Mouse (Mus musculus): Measurements from ENCODE around the gene Lrrc49.

Gene Lrrc49

GRCm38 (mm10) chr9:60543422-60544015 lies 144.4 kb downstream of the Lrrc49 start:
- no peak for DNase-seq (ENCODE audit: low spot score in 2 of 2)

GRCm38 (mm10) chr9:60530310-60530709 lies 157.6 kb downstream of the Lrrc49 start:
- DNase-seq (ENCODE audit: low spot score in 2 of 2): no peak

GRCm38 (mm10) chr9:60529348-60530243 lies 158.4 kb downstream of the Lrrc49 start:
- DNase-seq (ENCODE audit: low spot score in 2 of 2): no peak

- no peak for DNase-seq (ENCODE audit: low spot score in 2 of 2)
Observed at GRCm38 (mm10) chr9:60528269-60528668, 159.7 kb downstream of the Lrrc49 start.

DNA sequence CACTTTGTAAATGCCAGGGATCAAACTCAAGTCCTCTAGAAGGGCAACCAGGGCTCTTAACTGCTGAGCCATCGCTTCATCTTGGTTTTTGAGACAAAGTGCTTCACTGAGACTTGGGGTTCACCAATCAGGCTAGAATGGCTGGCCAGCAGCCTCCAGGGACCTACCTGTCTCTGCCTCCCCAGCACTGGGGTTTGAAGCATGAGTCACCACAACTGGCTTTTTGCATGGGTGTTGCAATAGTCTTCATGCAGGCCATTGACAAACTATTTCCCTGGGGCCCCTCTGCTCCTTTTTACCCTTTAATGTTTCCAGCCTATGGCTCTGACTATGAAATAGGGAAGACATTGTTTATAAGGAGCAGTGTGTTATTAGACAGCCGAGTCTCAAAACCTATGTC lies 160.1 kb downstream of the Lrrc49 start:
- DNase-seq (ENCODE audit: low spot score in 2 of 2): no peak

- DNase-seq (ENCODE audit: low spot score in 2 of 2): no peak
Observed at GRCm38 (mm10) chr9:60527051-60527450, 160.9 kb downstream of the Lrrc49 start.

DNA sequence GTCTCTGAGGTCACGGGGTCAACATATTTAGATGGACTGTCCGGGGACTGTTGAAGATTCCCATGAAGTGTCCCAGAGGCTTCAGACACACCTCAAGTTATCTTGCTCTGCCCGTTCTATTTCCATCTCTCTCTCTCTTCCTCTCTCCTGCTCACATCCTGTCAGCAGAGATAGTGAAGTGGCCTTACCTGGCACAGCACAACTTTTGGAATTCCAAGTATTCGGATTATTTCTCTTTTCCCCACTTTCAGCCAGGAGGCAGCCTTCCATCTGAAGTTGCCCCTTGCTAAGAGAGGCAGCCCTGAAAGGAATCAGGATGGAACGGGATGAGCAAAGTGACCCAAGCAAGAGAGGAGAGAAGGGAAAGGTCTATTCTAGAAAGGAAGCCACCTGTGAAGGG lies 161.8 kb downstream of the Lrrc49 start:
- no peak for DNase-seq (ENCODE audit: low spot score in 2 of 2)

DNA sequence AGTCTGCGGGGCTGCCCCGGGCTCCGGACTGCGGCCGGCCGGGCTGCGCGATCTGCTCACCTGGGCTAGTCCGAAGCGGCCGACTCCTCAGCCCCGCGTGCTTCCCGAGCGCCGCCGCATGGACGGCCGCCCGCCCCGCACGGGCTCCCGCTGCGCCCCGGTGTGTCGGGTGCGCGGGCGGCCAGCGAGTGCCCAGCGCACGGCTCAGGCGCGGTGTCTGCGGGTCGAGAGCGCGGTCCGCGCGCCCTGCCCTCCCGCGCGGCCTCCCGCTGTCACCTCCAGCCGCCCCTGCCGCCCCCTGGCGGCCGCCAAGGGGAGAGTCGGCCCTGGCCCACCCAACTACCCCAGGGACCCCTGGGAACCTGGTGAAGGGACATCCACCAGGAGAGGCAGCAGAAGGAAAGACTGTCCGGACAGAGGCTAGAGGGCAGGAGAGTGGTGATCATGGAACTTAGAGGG lies 166.1 kb downstream of the Lrrc49 start, which contains the start of gene Thsd4:
TSS of gene Thsd4 (minus strand) at position 241 of the 459 bp plus-strand sequence.
- peak; percentile 17 to 19 for DNase-seq (ENCODE audit: low spot score in 2 of 2)

GRCm38 (mm10) chr9:60521143-60521542 lies 166.8 kb downstream of the Lrrc49 start:
- DNase-seq (ENCODE audit: low spot score in 2 of 2): no peak

- DNase-seq (ENCODE audit: low spot score in 2 of 2): no peak
Observed at GRCm38 (mm10) chr9:60519601-60520000, 168.4 kb downstream of the Lrrc49 start.
